Mouse (Mus musculus) cerebellum, adult 2 months (tissue): ENCODE results near the gene Ovol3.

Experiments
- CTCF ChIP-seq: fragments of 200-500 bp; IDR thresholded peaks from 2 replicates; pipeline ENCODE4 v1.5.1; 2011; ENCODE audit warnings: low read depth, mild to moderate bottlenecking, control low read depth, low read length, moderate library complexity, borderline replicate concordance; ENCODE audit not compliant: insufficient read depth
- POLR2A ChIP-seq: fragments of 200-500 bp; IDR thresholded peaks from 2 replicates; pipeline ENCODE4 v1.6.1; 2011; ENCODE audit warnings: low read length, control low read depth, borderline replicate concordance; ENCODE audit not compliant: insufficient read depth

DNA sequence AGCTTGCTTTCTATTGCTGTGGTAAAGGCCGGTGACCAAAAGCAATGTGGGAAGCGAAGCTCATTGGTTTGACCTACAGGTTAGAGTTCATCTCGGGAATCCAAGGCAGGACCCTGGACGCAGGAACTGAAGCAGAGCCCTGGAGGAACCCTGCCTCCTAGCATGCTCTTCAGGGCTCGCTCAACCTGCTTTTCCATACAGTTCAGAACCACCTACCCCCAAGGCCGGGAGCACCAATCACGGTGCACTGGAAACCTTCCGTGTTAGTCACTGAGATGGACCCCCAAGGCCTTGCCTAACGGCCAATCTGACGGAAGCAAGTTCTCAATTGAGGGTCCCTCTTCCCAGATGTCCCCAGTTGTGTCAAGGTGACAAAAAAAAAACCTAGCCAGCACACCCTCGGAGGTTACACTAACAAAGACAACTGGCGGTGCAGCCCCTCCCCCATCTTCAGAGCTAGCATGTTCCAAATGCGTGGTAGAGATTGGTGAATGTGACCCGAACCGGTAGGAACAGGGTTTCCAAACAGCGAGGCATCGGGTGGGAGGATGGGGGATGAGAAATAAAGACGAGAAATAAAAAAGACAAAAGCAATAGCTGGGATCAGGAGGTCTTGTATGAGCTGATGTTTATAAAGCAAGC lies 35.9 kb downstream of the Ovol3 start:
- TF ChIP-seq CTCF: no peak
- no peak for TF ChIP-seq POLR2A
